Mouse (Mus musculus) hematopoietic stem cell, adult 5-6 weeks (primary cell): Measurements from ENCODE around the gene Tenm2. TPM values are rescaled to one million over a fixed set of nuclear protein-coding genes. Genes with fewer than 3 reads are reported as not detected.
A peak's percentile ranks its signal among the peaks of the same experiment; 100 is the strongest.

Source experiments
- ATAC-seq, 2 experiments: fragments of 125-278 bp in 1 of 2; replicated peaks in 1 of 2; 2 replicates each; pipeline ENCODE4 v1.8.0; 2016 to 2017; ENCODE audit warnings: inconsistent platforms in 2 of 2, mild to moderate bottlenecking in 2 of 2, moderate number of reproducible peaks in 2 of 2, low read depth in 1 of 2, moderate TSS enrichment in 1 of 2; ENCODE audit not compliant: low FRiP score in 2 of 2, poor library complexity in 2 of 2, severe bottlenecking in 2 of 2, insufficient read depth in 1 of 2, low TSS enrichment in 1 of 2
- total RNA-seq: library from RNA; stranded (forward); fragments of 172-1452, 232-1000 nt; gene quantifications from 2 replicates; pipeline ENCODE4 v1.2.3, GENCODE M21; 2017

Gene Tenm2
- total RNA-seq, 1 experiment from 2014 or later, result not detected

DNA sequence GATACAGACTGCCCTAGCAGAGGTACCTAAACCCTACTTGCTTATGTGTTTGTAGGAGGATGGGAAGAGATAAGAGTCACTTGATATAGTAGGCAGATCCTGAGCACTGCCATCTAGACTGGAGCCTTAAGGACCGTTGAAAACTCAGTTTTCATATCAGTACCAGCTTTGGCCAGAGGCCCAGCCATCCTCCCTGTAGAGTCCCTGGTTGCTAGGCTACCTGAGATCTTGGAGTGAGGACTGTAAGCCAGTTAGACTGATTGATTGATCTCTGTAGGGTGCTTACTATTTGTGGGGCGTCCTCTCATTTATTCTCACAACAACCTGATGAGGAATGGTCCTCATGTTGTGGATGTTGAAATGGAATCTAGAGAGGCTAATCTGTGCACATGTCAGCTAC lies 1041.4 kb downstream of the Tenm2 start:
- no peak for ATAC-seq

DNA sequence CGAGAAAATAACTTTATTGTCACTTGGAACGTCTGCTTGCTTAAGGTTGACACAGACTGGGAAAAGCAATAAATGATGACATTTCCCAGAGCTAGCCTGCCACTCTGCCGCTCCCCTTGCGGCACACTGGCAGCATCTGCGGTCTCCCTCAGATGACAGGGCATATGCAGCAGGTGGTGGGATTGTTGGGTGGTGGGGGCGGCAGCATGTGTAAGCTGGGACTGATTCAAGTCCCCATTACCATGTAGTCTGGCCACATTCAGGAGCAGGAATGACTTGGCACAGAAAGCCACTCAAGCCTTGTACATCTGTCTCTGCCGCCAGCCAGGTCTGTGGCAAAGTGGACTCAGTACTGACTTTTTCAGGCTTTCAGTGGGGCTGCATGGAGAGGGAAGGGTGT lies 1059.7 kb downstream of the Tenm2 start:
- ATAC-seq, result no peak

DNA sequence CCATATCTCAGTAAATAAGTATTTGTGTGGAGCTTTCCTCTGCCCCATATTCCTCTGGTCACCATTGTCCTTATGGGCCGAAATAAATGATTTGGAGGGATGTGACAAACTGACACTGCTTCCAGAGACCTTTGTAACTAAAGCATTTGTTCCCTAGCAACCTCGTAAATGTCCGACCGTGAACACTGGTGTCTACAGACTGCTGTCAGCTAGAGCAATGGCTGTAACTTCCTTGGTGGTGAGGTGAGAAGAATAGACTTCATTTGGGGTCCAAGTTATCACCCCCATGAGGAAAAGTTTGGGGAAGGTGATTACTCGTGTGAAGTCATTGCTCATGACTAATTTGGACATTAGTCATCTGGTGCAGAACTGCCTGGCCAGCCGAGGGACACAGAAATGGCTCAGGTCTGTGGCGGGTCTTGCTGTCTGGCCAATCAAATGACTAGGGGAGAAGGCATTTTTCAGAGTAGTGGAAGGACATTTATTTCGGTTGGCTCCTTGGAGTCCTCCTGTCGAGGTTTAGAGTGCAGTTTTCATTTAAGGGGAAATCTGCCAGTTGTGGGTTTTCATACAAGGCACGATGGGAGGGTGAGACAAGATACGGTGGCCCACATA lies 1062.6 kb downstream of the Tenm2 start:
- ATAC-seq, result no peak

DNA sequence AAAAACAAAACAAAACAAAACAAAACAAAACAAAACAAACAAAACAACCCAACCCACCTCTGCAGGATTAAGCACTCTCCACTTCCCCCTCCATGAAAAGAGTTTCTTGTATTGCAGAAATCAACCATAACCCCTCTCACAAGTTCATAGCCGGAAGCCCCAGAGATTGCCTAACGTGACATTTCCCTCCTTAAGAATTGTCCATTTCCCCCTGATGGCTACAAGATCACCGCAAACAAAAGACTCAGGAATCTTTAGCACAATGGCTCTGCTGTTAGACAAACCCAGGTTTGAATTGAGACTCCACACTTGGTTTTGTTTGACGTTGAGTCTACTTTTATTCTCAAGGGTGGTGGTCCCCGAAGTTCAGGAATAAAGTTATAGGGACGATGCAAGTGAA lies 1063.2 kb downstream of the Tenm2 start:
- ATAC-seq, result no peak

DNA sequence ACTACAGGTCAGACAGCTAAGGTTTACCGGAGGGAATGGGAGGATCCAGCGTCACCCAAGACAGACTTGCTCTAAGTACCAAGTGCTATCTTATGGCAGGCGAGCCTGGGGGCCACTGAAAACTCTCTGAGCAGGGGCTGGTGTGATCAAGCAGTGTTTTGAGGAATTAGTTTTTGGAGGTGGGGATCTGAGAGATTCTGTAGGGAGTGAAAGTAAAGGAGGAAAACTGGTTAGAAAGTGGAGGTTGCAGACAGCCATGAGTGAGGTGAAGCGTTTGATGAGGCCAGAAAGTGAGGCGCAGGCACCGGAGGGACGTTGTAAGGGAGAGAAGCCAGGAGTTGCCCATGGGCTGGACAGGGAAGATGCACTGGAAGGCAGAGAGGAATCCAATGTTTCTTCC lies 1063.8 kb downstream of the Tenm2 start:
- no peak for ATAC-seq

DNA sequence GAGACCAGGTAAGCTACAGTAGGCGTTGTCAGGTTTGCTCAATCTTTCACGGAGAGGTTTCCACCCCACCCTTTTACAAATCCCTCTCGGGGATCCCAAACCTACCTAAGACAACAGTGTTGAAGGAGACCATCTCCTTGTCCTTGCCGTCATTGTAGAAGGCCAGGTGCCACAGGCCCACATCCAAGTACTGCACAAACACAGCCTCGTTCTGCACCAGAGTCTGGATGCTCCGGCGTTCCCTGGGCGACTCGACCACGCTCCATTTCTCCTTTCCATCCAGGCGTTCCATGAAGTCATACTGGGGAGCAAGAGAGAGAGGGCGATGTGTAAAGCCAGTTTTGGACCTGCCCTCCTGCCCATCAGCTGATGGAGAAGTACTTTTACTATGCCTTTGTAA lies 1064.5 kb downstream of the Tenm2 start:
- no peak for ATAC-seq

DNA sequence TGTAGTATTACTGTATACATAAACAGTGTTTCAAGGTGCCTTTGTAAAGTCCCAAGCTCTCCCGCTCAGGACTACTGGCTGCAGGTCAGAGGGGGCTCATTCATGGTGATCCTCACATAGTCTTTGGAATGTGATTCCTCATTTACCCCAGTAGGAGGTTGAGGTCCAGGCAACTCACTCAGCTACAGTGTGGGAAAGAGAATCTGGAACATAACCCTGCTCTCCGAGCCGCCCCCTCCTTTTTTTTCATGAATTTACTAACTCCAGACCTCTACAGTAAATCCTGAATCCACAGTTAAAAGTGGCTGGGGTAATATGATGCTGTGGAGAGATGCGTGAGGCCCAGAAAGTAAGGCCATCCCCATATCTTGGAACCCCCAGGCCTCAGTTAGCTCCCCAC lies 1066.0 kb downstream of the Tenm2 start:
- ATAC-seq, result no peak

DNA sequence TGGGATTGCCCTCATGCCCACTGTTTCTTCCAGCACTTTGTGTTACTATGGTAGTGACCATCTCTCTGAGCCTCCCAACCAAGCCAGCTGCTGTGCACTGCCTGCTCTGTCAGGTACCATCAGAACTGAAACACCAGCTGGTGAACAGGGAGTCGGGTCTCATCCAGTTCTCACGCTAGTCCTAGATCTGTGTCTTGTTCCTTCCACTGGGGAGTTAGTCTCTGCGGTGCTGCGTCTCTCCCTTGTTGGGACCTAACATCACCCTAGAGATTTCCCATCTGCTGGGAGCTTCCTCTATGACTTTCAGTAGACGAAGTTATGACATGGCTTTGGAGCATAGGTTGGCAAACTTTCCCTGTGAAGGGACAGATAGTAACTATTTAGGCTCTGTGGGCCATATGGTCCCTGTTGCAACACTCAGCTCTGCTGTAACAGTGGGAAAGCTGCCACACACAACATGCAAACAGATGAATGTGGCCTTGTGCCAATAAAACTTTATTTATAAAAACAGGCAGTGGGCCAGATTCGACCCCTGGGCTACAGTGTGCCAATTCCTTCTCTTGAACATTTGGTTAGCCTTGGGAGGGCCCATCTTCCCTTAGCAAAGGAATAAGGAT lies 1066.7 kb downstream of the Tenm2 start:
- no peak for ATAC-seq

DNA sequence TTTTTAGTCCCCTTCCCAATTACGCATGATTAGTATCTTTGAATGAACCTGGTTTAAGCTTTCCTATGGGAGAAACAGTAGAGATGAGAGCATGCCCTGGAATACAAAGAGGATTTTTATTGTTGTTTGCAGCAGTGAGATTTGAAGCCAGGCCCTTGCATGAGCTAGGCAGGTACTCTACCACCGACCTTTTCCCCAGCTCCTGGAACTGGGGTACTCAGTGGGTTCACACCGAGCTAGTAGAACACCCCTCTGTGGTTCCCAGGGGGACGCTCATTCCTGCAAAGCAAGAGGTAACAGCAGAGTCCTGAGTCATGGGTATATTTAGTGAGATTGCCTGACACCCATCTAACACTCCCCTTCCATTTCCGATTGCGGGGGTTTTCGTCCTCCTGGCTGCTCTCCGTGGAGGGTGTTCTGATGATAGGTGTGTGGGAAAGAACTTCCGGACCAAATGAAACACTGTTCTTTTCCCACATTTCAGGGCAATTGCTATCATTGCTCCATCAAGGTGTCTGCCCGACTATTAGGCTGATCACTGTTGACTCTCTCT lies 1067.9 kb downstream of the Tenm2 start:
- ATAC-seq, result no peak

DNA sequence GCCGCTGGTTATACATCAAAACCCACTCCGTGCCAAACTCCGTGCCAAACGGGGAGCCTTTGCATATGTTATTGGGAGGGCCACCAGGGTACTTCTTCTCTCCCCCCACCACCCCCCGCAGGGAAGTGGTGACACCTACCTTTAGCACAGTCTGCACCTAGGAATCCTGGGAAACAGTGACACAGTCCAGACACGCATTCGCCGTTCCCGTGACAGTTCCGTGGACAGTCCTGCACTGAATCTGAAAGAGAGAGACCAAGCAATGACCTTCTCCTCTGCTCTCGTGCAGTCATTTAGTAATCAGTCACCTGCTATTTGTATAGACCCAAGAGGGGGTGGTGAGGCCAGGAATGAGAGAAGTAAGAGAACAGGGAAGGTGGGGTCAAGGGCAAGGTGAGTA lies 1072.2 kb downstream of the Tenm2 start:
- no peak for ATAC-seq

DNA sequence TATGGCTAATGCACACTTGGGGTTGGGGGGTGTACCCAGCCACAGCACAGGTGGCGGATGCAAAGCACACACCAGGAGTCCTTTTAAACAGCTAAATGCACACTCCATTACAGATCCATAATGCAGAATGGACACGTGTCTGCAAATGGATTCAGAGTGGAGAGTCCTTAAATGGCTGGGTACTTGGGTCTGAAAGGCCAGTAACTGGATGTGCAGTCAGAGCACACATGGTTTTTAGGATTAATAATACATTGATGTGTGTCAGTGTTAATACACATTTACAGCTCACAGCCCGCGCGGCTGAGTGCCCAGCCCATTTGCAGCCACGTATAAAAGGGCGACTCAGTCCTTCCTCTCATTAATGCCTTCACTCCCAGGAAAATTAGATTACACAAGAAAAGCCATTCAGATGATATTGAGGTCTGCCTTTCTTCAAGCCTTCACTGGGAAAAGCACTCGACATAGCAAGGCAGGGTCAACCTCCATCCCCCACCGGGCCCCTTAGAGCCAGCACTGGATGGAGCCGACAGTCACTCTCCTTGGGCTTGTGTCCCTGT lies 1073.9 kb downstream of the Tenm2 start:
- no peak for ATAC-seq

DNA sequence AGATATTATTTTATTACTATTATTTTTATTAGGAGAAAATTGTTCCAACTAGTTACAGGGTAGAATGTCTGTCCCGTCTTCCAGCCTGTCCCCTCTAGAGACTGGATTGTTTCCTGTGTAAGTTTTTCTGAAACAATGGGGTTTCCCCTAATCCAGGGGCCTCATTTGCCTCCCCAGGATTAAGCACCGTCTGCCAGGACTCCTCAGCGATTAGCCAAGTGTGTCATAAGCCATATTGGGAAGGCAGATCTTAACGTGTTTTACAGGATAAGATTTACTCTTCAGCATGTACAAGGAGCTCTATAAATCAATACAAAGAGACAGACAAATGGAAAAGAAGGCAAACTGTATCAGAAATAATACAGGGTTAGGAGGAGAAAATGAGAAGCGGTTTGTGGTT lies 1082.3 kb downstream of the Tenm2 start:
- ATAC-seq, result no peak

DNA sequence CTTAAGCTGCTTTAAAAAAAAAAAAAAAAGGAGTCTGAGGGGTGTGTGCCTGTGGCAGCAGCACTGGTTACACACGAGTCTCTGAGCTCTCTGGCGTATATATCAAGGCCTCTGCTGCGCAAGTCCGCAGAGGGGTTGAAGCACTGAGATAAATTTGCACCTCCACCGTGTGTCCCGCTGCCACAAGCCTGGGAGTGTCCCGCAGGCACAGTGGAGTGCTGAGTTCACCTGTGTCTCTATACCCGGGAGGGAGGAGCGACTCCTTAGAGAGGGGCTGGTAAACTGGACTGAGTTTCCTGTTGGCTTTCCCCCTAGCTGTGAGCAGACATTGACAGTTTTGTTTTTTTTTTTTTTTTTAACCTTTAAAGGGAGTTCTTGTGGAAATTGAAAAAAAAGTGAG lies 1082.8 kb downstream of the Tenm2 start:
- no peak for ATAC-seq

DNA sequence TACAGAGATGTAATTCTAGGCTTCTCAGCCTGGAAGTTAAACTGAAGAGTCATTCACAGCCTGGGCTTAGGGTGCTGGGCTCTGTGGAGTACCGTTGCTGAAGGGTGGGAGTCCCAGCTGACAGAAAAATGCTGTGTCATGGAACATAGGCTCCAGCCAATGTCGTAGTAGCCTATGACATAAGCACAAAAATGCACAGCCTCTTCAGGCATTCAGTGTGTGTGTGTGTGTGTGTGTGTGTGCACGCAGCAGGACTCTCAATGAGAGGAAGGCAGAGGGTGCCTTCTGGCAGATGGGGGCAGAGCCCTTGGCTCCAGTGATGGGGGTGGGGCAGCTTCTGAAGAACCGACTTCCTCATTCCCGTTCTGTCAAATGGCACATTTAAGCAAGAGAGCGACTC lies 1083.5 kb downstream of the Tenm2 start:
- peak; percentile 81 to 90 for ATAC-seq

DNA sequence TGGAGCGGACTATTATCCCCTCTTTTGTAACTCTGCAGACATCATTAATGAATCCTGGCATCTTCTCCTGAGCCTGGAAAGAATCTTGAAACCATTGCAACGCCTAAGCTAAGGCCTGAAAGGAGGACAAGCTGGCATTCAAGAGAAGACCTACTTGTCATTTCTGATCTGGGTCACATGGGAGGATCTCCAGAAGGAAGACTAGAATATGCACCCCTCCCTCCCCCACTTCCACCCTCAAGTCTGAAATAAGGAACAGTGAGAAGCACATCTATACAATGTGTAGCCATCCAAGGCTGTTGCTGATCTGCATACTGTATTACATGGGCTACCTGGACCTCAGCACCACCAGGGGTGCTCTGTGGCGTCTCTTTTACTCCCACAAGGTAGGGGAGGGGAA lies 1086.7 kb downstream of the Tenm2 start:
- no peak for ATAC-seq

DNA sequence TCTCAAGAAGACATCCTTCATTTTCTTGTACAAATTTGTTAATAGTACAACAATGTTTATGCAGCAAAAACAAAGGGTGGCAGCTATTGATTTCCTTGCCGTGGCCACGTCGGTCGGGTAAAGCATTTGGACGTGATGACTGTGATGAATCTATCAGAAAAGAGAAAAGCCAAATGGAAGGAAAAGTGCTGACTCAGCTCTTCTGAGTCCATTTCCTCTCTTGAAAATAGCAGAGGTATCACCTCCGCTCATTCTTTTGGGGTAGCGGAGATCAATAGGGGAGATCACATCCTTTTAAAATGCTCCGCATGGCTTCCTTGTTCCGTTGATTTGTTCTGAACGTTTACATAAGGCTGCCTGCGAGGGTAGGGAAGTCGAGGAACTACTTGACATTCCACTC lies 1090.7 kb downstream of the Tenm2 start:
- no peak for ATAC-seq

DNA sequence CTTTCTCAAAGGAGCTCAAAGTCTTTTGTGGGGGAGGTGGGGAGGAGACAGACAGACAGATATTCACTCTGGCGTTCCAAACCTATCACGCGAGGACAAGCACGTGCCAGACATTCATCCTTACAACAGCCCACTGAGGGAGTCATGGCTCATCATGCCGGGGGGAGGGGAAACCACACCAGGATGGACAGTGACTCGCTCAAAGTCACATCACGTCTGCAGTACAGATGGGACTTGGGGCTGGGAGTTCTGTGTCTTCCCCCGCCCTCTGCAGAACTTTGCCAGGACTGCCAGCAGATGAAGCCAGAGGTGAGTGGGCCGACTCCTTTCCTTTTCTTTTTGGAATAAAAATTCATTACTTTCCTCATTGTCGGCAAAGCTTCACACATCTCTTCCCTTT lies 1095.4 kb downstream of the Tenm2 start:
- no peak for ATAC-seq

DNA sequence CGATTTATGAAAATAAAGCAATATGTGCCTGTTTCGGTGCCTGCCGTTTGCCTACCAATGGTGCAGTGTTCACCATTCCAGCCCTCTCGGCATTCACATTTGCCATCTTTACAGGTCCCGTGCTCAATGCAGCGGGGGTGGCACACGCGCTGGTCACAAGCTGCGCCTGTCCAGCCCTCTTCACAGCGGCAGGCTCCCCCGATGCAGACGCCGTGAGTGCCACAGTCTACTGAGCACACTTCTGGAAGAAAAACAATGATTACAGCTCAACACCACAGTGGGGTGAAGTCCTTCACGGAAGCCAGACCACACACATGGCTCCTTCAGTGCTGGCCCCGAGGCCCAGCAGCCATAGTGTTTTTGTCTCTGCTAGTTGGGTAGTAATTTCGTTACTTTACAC lies 1096.2 kb downstream of the Tenm2 start:
- no peak for ATAC-seq

DNA sequence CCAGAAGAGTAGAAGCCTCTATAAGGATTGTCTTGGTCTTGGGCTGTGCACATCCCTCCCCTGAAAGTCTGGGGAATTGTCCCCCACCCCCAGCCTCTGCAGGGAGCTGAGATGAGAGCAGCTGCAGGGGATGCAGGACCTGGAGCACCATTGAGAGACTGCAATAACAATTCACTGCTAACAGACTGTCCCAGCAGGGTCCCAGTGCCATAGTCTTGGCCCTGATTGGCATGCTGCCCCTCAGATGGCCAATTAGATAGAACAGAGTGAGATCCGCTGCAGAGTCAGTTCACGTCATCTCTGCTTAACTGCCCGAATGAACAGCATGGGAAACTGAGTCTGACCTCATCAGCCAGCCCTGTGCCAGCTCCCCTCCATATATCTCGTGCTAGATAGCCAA lies 1097.9 kb downstream of the Tenm2 start:
- no peak for ATAC-seq
